Comparison of ENCODE assay signal across 20 mouse cellular contexts in genomic region chr4:114357420-114357819, GRCm38 (mm10). TPM values are rescaled to one million over a fixed set of nuclear protein-coding genes. Genes with fewer than 3 reads are reported as not detected.
DNase-seq lines count a peak whose midpoint lies in the region; ATAC-seq and TF ChIP-seq lines count a peak whose summit lies in the region.
"Had no signal": no experiment of that assay in that cellular context is flagged by ENCODE, and none has a peak within 500 bp of the region (broad histone marks: within the 10 kb centered on the region; RNA-seq: fewer than 3 reads in every experiment).

No protein-coding gene starts in this region.

- H3K27me3 ChIP-seq in intestine, embryonic 14.5 days (replicated peaks; ENCODE audit: control insufficient read depth, insufficient read depth, low read length): no peaks in the 10 kb centered on the region
- no peaks in the 10 kb centered on the region for H3K27me3 ChIP-seq in intestine, postnatal 0 days (replicated peaks; ENCODE audit: control insufficient read depth, insufficient read depth, low read length)
- H3K27me3 ChIP-seq in liver, embryonic 13.5 days: no peaks in the 10 kb centered on the region
- H3K27me3 ChIP-seq: liver, embryonic 15.5 days had no signal

- no peak overlapping the region for H3K4me3 ChIP-seq in intestine, embryonic 14.5 days (ENCODE audit: low read depth, low read length)
- no peak overlapping the region for H3K4me3 ChIP-seq in intestine, postnatal 0 days (ENCODE audit: low read depth, low read length)
- no peak overlapping the region for H3K4me3 ChIP-seq in liver, embryonic 13.5 days (replicated peaks)
- H3K4me3 ChIP-seq: embryonic facial prominence, embryonic 15.5 days; forebrain, embryonic 10.5 days; gastrocnemius, adult 2 months; left cerebral cortex, adult 2 months; limb, embryonic 10.5 days; liver, embryonic 15.5 days had no signal

- no peak for TF ChIP-seq CTCF in intestine, postnatal 0 days (IDR thresholded peaks at IDR 0.05; ENCODE audit: low read depth)

- no peak overlapping the region for H3K4me2 ChIP-seq in intestine, embryonic 14.5 days (ENCODE audit: low read length)
- H3K4me2 ChIP-seq in intestine, postnatal 0 days (replicated peaks; ENCODE audit: low read depth): no peak overlapping the region
- no peak overlapping the region for H3K4me2 ChIP-seq in liver, embryonic 13.5 days
- H3K4me2 ChIP-seq: embryonic facial prominence, embryonic 15.5 days; hindbrain, embryonic 14.5 days; liver, embryonic 15.5 days had no signal

- intact Hi-C loops in heart, postnatal 25 days (cut with DNase I): no loop called here

- H3K9ac ChIP-seq in intestine, embryonic 14.5 days (ENCODE audit: low read length): no peak overlapping the region
- H3K9ac ChIP-seq in intestine, postnatal 0 days (ENCODE audit: low read depth, low read length): no peak overlapping the region
- H3K9ac ChIP-seq in liver, embryonic 13.5 days: no peak overlapping the region
- H3K9ac ChIP-seq: embryonic facial prominence, embryonic 15.5 days; hindbrain, embryonic 14.5 days; liver, embryonic 15.5 days had no signal

- DNase-seq in heart, adult 11 months: peak; percentile 61
- no peak for DNase-seq in heart, postnatal 25 days (ENCODE audit: low spot score)
- no peak for DNase-seq in intestine, embryonic 14.5 days (ENCODE audit: low spot score)
- DNase-seq in adrenal gland, postnatal 10 days: peak; percentile 25
- no peak for DNase-seq in liver, embryonic 13.5 days
- no peak for DNase-seq in spleen, postnatal 36 days (ENCODE audit: low spot score in 2 of 2)
- DNase-seq: cerebellum, adult 11-12 months; gastrocnemius, adult 2 months; kidney, adult 18-20 months; kidney, postnatal 14 days; lung, postnatal 14 days; thymus, postnatal 36 days had no signal

- H3K4me1 ChIP-seq in intestine, embryonic 14.5 days (replicated peaks; ENCODE audit: control insufficient read depth, insufficient read depth, low read length): no peaks in the 10 kb centered on the region
- no peaks in the 10 kb centered on the region for H3K4me1 ChIP-seq in intestine, postnatal 0 days (replicated peaks; ENCODE audit: control insufficient read depth, insufficient read depth, low read length)
- H3K4me1 ChIP-seq in liver, embryonic 13.5 days (replicated peaks): no peaks in the 10 kb centered on the region
- H3K4me1 ChIP-seq: embryonic facial prominence, embryonic 15.5 days; limb, embryonic 10.5 days; liver, embryonic 15.5 days had no signal

- ATAC-seq in intestine, embryonic 14.5 days (replicated peaks; ENCODE audit: low FRiP score, low TSS enrichment, low read depth): peak; percentile 83
- no peak for ATAC-seq in intestine, postnatal 0 days
- peak; percentile 51; the same call in 1 of the 2 replicates for ATAC-seq in liver, embryonic 13.5 days (ENCODE audit: low read depth)

- WGBS in intestine, embryonic 14.5 days: 21% methylated on average over 4 of the region's 4 CpGs
- 31% methylated on average over 4 of the region's 4 CpGs for WGBS in intestine, postnatal 0 days
- 21% methylated on average over 4 of the region's 4 CpGs for WGBS in liver, embryonic 13.5 days (ENCODE audit: insufficient replicate concordance)

- H3K9me3 ChIP-seq in intestine, embryonic 14.5 days (ENCODE audit: control insufficient read depth, low read length): no peaks in the 10 kb centered on the region
- H3K9me3 ChIP-seq in intestine, postnatal 0 days (ENCODE audit: control insufficient read depth): no peaks in the 10 kb centered on the region
- no peaks in the 10 kb centered on the region for H3K9me3 ChIP-seq in liver, embryonic 13.5 days (replicated peaks)
- H3K9me3 ChIP-seq: embryonic facial prominence, embryonic 15.5 days; forebrain, embryonic 10.5 days; limb, embryonic 10.5 days; liver, embryonic 15.5 days had no signal

- H3K36me3 ChIP-seq in intestine, embryonic 14.5 days (ENCODE audit: control insufficient read depth, insufficient read depth, low read length): no peaks in the 10 kb centered on the region
- no peaks in the 10 kb centered on the region for H3K36me3 ChIP-seq in intestine, postnatal 0 days (ENCODE audit: control insufficient read depth, insufficient read depth)
- no peaks in the 10 kb centered on the region for H3K36me3 ChIP-seq in liver, embryonic 13.5 days
- H3K36me3 ChIP-seq: embryonic facial prominence, embryonic 15.5 days; forebrain, embryonic 10.5 days; limb, embryonic 10.5 days; liver, embryonic 15.5 days had no signal

- no peak overlapping the region for H3K27ac ChIP-seq in intestine, embryonic 14.5 days (ENCODE audit: low read depth)
- no peak overlapping the region for H3K27ac ChIP-seq in intestine, postnatal 0 days (ENCODE audit: low read depth, low read length)
- H3K27ac ChIP-seq in liver, embryonic 13.5 days: no peak overlapping the region
- H3K27ac ChIP-seq: embryonic facial prominence, embryonic 15.5 days; forebrain, embryonic 10.5 days; gastrocnemius, adult 2 months; hindbrain, embryonic 14.5 days; left cerebral cortex, adult 2 months; limb, embryonic 10.5 days; liver, embryonic 15.5 days had no signal

RNA-seq across cellular contexts. Expression of gene Trabd2b, which starts 49.1 kb away (rescaled TPM):
- total RNA-seq in heart, postnatal 25 days (2021): 10 to 100 TPM; 53.5 to 62.8 TPM
- polyA plus RNA-seq in intestine, embryonic 14.5 days (2014; fragmentation: Nextera tagmentation; extraction: Ambion mirVana): 0.52 and 0.72 TPM in 2 replicates
- 0.20 and 0.27 TPM in 2 replicates for polyA plus RNA-seq in intestine, postnatal 0 days (2015; fragmentation: Nextera tagmentation; extraction: Ambion mirVana)
- 1 to 10 TPM; 1.7 to 1.8 TPM for total RNA-seq in adrenal gland, postnatal 10 days (2021)
- 0.24 and 0.25 TPM in 2 replicates for polyA plus RNA-seq in liver, embryonic 13.5 days (2015; fragmentation: Nextera tagmentation; extraction: Ambion mirVana)
- total RNA-seq: granulocyte monocyte progenitor cell, adult 5-6 weeks had no signal

Comparison
In these comparisons a context has a peak if more than half of its experiments do, and no peak if none do; other contexts are left out.
1. DNase-seq: peak in heart, adult 11 months (single experiment) and adrenal gland, postnatal 10 days (single experiment); none in heart, postnatal 25 days (single experiment), intestine, embryonic 14.5 days (single experiment), liver, embryonic 13.5 days (single experiment) and spleen, postnatal 36 days (0 of 2).